Mouse (Mus musculus) cortical plate, adult 2 months (tissue): ENCODE measurements around the gene Eng.

Experiments used
- CTCF ChIP-seq: fragments of 200-500 bp; IDR thresholded peaks from 2 replicates; pipeline ENCODE4 v1.5.1; 2011; ENCODE audit warnings: mild to moderate bottlenecking, control low read depth, low read length; ENCODE audit not compliant: insufficient read depth; ENCODE audit errors: extremely low read depth
- POLR2A ChIP-seq: fragments of 200-500 bp; IDR thresholded peaks from 2 replicates; pipeline ENCODE4 v1.6.1; 2011; ENCODE audit warnings: mild to moderate bottlenecking, low read length, control low read depth; ENCODE audit not compliant: insufficient read depth; ENCODE audit errors: extremely low read depth

DNA sequence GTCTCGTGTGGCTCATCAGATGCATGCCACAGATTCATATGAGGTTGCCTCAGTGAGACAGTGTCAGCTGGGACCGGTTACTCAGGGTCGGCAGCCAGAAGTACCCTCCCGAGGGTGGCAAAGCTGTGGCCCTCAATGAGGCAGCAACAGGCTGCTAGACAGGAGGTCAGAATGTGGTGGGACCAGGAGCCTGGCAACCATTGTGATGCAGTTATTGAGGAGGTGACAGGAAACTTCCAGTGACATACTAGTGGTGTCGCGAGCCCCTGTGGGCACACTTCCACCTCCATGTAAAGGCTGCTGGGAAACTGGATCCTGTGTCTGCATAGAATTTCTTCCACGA is 24.9 kb upstream of the Eng start, which contains the start of gene Ak1:
- no peak for TF ChIP-seq CTCF
- no peak for TF ChIP-seq POLR2A
